Mouse (Mus musculus): ENCODE results near the gene Tspan10. TPM values are rescaled to one million over a fixed set of nuclear protein-coding genes. Genes with fewer than 3 reads are reported as not detected.

Tspan10 gene
- total RNA-seq, 2 experiments from 2014 or later = 3.0 to 4.0 TPM

GRCm38 (mm10) chr11:120493351-120493750, 50.9 kb downstream of the Tspan10 start:
- no peak for DNase-seq

GRCm38 (mm10) chr11:120493911-120494310, 51.5 kb downstream of the Tspan10 start:
- DNase-seq = no peak

Other genes with a start within 250 kb of the Tspan10 start
- gene Bahcc1, start 209.7 kb upstream of the Tspan10 start, total RNA-seq (2021) = 10 to 100 TPM; 14.1 to 16.5 TPM
- 1,000 to 10,000 TPM in 1 of 2 experiments, 100 to 1,000 TPM in 1; 930 to 1,002 TPM for gene Actg1, start 94.1 kb upstream of the Tspan10 start, total RNA-seq (2021)
- gene Fscn2, start 81.1 kb upstream of the Tspan10 start, total RNA-seq (2021) = under 1 TPM in 1 of 2 experiments, not detected in 1; 0.34 TPM
- 10 to 100 TPM; 31.4 to 34.4 TPM for gene Faap100, start 63.9 kb upstream of the Tspan10 start, total RNA-seq (2021)
- gene Nploc4, start 4.9 kb upstream of the Tspan10 start, total RNA-seq (2021) = 10 to 100 TPM; 63.3 to 63.8 TPM
- gene Pde6g, start 10.9 kb downstream of the Tspan10 start, total RNA-seq (2021) = under 1 TPM; 0.18 to 0.55 TPM
- gene Oxld1, start 15.4 kb downstream of the Tspan10 start, total RNA-seq (2021) = 10 to 100 TPM; 25.1 to 26.1 TPM
- gene Ccdc137, start 15.5 kb downstream of the Tspan10 start, total RNA-seq (2021) = 10 to 100 TPM in 1 of 2 experiments, 1 to 10 TPM in 1; 8.7 to 10.3 TPM
- gene Arl16, start 25.0 kb downstream of the Tspan10 start, total RNA-seq (2021) = 10 to 100 TPM; 13.7 to 17.0 TPM
- gene Mrpl12, start 42.0 kb downstream of the Tspan10 start, total RNA-seq (2021) = 100 to 1,000 TPM; 229 to 250 TPM
- gene Slc25a10, start 49.2 kb downstream of the Tspan10 start, total RNA-seq (2021) = 10 to 100 TPM; 43.7 to 45.7 TPM
- gene Gcgr, start 88.1 kb downstream of the Tspan10 start, total RNA-seq (2021) = 1 to 10 TPM; 1.7 to 1.8 TPM
- 10 to 100 TPM; 76.5 to 82.6 TPM for gene Mcrip1, start 107.1 kb downstream of the Tspan10 start, total RNA-seq (2021)
- gene Ppp1r27, start 108.5 kb downstream of the Tspan10 start, total RNA-seq (2021) = under 1 TPM in 1 of 2 experiments, not detected in 1; 0.83 TPM
- 100 to 1,000 TPM; 353 to 365 TPM for gene P4hb, start 130.6 kb downstream of the Tspan10 start, total RNA-seq (2021)
- gene Arhgdia, start 139.0 kb downstream of the Tspan10 start, total RNA-seq (2021) = 100 to 1,000 TPM; 296 to 308 TPM
- gene Alyref, start 155.7 kb downstream of the Tspan10 start, total RNA-seq (2021) = 100 to 1,000 TPM; 134 TPM
- gene Anapc11, start 155.8 kb downstream of the Tspan10 start, total RNA-seq (2021) = 100 to 1,000 TPM; 117 to 118 TPM
- 1 to 10 TPM; 2.4 to 2.5 TPM for gene Npb, start 165.8 kb downstream of the Tspan10 start, total RNA-seq (2021)
- gene Pcyt2, start 175.3 kb downstream of the Tspan10 start, total RNA-seq (2021) = 10 to 100 TPM; 56.8 to 58.1 TPM
- 10 to 100 TPM; 10.2 to 11.7 TPM for gene Sirt7, start 182.6 kb downstream of the Tspan10 start, total RNA-seq (2021)
- gene Mafg, start 191.0 kb downstream of the Tspan10 start, total RNA-seq (2021) = 10 to 100 TPM; 23.4 to 25.8 TPM
- 1 to 10 TPM; 7.9 to 8.0 TPM for gene Pycr1, start 201.1 kb downstream of the Tspan10 start, total RNA-seq (2021)
- 10 to 100 TPM; 26.3 to 28.1 TPM for gene Myadml2, start 205.5 kb downstream of the Tspan10 start, total RNA-seq (2021)
- gene Notum, start 218.5 kb downstream of the Tspan10 start, total RNA-seq (2021) = under 1 TPM; 0.16 to 0.26 TPM
- 10 to 100 TPM; 62.7 to 64.0 TPM for gene Aspscr1, start 230.3 kb downstream of the Tspan10 start, total RNA-seq (2021)

Data from heart, postnatal 4 days (tissue).